Mouse (Mus musculus) ES-Bruce4 (cell line): Measurements from ENCODE around the gene Gm47995.

ENCODE experiments used
- CTCF ChIP-seq: IDR thresholded peaks from one replicate; pipeline ENCODE4 v1.8.1; 2011; ENCODE audit warnings: low read depth, low read length
- POLR2A ChIP-seq: IDR thresholded peaks from one replicate; pipeline ENCODE4 v1.8.1; 2011; ENCODE audit warnings: low read length; ENCODE audit not compliant: insufficient read depth

GRCm38 (mm10) chr1:151227506-151227905 is 29.3 kb downstream of the Gm47995 start:
- TF ChIP-seq CTCF (no peak), POLR2A (no peak)
